Mouse (Mus musculus) embryonic fibroblast, embryonic 13.5 days (primary cell): ENCODE measurements around the gene Ky. TPM values are rescaled to one million over a fixed set of nuclear protein-coding genes. Genes with fewer than 3 reads are reported as not detected.

Experiments
- H3K27ac ChIP-seq: 2 replicates; pipeline ENCODE4 v1.5.1; 2012; ENCODE audit warnings: low read length, control low read depth, inconsistent platforms; ENCODE audit not compliant: insufficient read depth
- H3K4me1 ChIP-seq: 2 replicates; pipeline ENCODE4 v1.6.1; 2011; ENCODE audit warnings: low read length; ENCODE audit not compliant: control insufficient read depth, insufficient read depth
- H3K4me3 ChIP-seq: 2 replicates; pipeline ENCODE4 v1.5.1; 2011; ENCODE audit warnings: mild to moderate bottlenecking, control low read depth, low read length; ENCODE audit not compliant: insufficient read depth
- CTCF ChIP-seq: IDR thresholded peaks from 2 replicates; pipeline ENCODE4 v1.5.1; 2011; ENCODE audit warnings: mild to moderate bottlenecking, control low read depth, low read length, moderate library complexity, borderline replicate concordance; ENCODE audit not compliant: insufficient read depth
- POLR2A ChIP-seq: IDR thresholded peaks from 2 replicates; pipeline ENCODE4 v1.6.1; 2011; ENCODE audit warnings: low read depth, mild to moderate bottlenecking, control low read depth, low read length, moderate library complexity
- polyA plus RNA-seq: library from polyadenylated mRNA; stranded (reverse); fragments of >200 nt; gene quantifications from 2 replicates; pipeline ENCODE4 v1.2.4, GENCODE M21; 2011; ENCODE audit warnings: low read depth; ENCODE audit not compliant: missing spikeins, insufficient read length

Gene Ky
- polyA plus RNA-seq, 1 experiment, result not detected

DNA sequence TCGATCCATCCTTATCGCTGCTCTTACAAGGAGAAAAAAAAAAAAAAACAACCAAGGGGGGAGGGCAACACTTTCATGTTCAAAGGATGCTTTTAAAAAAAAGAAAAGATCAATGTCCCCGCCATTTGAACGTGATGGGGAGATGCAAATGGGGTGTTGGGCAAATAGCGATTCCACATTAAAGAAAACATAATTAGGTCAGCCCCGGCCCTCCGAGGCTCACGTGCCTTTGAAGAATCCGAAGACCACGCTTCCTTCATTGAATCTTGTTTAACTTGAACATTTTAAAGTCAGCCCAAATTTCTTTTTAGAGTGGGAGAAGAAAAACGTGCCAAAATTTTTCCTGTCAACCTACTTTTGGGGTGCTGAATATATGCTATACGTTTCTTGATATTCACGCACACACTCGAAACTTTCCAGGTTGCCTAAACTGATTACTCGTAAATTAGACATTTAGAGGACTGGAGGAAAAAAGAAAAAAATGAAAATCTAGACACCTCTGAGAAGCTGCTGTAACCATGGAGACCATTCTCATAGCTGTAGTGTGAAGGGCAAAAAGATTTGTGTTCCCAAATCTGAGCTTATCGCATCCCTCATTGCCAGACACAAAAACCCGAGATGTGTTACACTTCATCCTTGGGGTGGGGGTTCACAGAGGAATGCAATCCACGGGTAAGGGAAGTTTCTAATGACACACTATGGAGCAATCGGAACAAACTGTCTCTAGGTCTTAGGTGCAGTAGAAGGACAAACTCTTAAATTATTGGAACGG, 40.9 kb downstream of the Ky start:
- Histone ChIP-seq H3K27ac (no peak overlapping the region), H3K4me3 (no peak overlapping the region)
- no peak for TF ChIP-seq CTCF
- TF ChIP-seq POLR2A, result no peak

DNA sequence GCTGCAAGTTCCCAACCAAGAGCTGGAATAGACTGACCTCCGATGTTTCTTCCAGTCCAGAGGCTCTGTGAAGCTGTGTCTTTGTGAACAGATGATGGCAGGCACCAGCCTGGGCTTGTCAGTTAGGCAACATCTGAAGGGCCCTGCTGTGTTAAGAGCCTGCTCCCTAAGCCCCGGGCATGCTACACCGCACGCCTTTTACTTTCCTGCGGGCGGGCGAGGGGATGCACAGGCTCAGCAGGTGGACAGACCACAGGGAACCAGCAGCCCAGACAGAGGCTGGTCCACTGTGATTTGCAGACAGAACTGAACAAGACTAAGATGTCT, 41.4 kb downstream of the Ky start:
- Histone ChIP-seq H3K4me1 (no peaks in the 10 kb centered on the region), H3K27ac (no peak overlapping the region), H3K4me3 (no peak overlapping the region)
- TF ChIP-seq POLR2A (no peak), CTCF (no peak)

More for the DNA sequence above, 40.9 kb downstream of the Ky start:
- H3K4me1 ChIP-seq, result no peaks in the 10 kb centered on the region

DNA sequence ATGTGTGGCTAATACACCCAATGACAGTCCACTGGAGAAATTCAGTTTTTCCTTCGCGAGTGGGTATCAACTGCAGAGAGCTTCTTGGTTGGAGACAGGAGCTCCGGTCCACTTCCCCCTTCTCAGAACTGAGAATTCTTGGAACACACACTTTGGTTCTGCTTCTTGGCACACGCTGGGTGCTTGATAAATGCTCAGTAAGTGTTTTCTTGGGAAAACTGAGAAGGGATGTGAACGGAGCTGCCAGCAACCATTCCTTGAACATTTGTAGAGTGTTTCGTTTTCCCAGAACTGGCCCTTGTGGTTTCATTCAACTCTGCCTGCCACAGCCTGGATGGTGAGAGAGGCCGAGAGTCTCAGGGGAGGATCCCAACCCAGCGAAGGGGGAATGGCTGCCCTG, 43.7 kb downstream of the Ky start:
- Histone ChIP-seq H3K27ac (no peak overlapping the region), H3K4me1 (no peaks in the 10 kb centered on the region), H3K4me3 (no peak overlapping the region)
- TF ChIP-seq CTCF (no peak), POLR2A (no peak)

DNA sequence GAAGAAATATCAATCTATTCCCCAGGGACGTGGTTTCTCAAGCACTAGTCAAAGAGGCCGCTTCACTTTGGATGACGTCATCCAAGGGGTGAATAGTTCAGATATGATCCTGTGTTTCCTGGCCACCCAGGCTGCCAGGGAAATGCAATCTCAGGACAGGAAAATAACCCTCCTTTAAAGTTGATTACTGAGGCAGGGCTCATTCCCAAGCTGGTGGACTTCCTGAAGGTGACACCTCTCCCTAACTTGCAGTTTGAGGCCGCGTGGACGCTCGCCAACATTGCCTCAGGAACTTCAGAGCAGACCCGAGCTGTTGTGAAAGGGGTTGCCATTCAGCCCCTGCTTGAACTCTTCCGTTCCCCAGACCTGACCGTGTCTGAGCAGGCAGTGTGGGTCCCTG, 46.2 kb downstream of the Ky start:
- TF ChIP-seq POLR2A, result no peak
- TF ChIP-seq CTCF, result no peak
- Histone ChIP-seq H3K4me1 (no peaks in the 10 kb centered on the region), H3K4me3 (no peak overlapping the region), H3K27ac (no peak overlapping the region)

DNA sequence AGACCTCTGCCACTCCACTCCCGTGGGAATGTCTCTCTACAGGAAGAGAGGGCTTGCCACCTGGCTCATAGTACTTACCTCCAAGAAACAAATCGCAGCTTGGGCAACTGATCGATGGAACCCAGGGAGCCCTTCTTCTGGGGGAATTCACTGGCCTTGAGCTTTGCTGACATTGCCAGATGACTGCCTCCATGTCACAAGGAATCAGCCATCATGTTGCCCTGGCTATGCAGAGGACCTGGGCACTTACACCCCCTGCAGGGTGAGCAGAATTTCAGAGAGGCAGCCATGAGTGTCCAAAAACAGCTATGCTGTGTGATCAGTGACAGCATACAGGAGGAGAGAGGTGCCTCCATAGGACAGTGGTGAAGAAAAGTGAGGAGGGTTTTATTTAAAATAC, 48.2 kb downstream of the Ky start:
- TF ChIP-seq POLR2A, result no peak
- no peak for TF ChIP-seq CTCF
- no peak overlapping the region for H3K4me3 ChIP-seq

DNA sequence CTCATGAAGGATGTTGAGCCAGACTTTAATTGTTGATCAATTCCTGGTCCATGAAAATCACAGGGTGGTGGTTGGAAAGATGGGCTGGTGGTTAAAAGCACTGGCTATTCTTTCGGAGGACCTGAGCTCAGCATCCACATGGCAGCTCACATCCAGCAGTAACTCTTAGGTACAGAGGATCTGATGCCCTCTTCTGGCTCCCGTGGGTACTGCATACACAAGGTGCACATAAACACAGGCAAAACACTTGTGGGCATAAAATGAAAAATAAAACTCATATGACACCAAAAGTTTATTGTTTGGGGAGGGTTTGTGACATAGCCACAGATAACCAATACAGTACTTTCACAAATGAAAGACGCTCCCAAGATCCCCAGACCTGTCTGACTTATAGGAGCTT, 52.9 kb downstream of the Ky start:
- Histone ChIP-seq H3K27ac (no peak overlapping the region), H3K4me1 (no peaks in the 10 kb centered on the region)
- TF ChIP-seq CTCF (no peak), POLR2A (no peak)

More for the DNA sequence above, 48.2 kb downstream of the Ky start:
- H3K27ac ChIP-seq, result no peak overlapping the region
- no peaks in the 10 kb centered on the region for H3K4me1 ChIP-seq

DNA sequence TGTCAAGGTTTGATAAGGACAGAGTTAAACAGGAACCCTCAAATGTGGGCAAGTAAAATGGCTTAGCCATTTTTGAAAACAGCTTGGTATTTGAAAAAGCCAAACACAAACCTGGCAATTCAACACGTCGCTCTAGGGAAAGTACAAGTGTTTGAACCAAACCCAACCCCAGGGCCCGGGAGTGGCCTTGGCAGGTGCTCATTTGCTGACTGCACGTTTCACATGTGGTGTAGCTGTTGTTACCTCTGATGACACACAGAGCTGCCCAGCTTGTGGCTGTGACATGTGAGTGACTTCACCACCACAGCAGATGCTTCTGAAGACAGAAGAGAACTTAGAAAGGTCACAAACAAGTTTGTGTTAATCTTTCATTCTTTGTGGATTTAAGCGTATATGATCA, 67.3 kb downstream of the Ky start:
- no peaks in the 10 kb centered on the region for H3K4me1 ChIP-seq
- TF ChIP-seq POLR2A (no peak), CTCF (no peak)
- H3K27ac ChIP-seq, result no peak overlapping the region
- H3K4me3 ChIP-seq, result no peak overlapping the region

More for the DNA sequence above, 52.9 kb downstream of the Ky start:
- H3K4me3 ChIP-seq, result no peak overlapping the region

DNA sequence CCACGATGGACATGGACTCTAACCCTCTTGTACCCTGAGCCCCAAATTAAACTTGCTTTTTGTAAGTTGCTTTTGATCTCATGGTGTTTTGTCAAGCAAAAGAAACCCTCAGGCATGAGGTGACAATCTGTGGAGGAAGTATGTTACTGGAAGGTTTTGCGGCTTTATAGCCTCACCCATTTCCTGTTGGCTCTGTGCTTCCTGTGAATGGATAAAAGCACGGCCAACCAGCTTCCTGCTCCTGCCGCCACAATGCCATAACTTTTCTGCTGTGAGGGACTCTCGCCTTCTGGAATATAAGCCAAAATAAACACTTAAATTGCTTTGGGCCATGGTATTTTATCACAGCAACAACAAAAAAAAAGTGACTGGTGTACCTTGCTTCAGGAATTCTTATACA, 71.9 kb downstream of the Ky start:
- Histone ChIP-seq H3K4me1 (no peaks in the 10 kb centered on the region), H3K27ac (no peak overlapping the region), H3K4me3 (no peak overlapping the region)
- no peak for TF ChIP-seq CTCF
- TF ChIP-seq POLR2A, result no peak

DNA sequence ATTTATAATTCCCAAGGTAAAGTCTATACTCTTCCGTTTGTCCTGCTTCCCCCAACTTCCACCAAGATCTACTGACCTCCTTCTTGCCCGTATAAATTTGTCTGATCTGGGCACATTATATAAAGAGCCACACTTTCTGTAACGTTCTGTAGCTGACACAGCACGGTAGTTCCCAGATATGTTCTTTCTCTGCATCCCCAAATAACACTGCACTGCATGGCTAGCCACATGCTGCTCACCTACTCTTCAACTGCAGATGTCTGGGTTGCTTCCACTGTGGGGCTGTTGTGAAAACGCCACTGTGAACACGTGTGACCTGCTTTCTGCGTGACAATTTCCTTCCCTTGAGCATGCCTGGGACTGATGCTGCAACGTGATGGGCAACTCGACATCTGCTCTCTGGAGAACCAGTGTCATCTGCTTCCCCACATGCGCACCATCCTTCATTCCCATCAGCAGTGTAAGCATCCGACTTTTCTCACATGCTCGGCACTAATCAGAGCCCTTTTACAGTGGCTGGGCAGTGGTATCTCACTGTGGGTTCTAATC, 76.4 kb downstream of the Ky start:
- Histone ChIP-seq H3K27ac (no peak overlapping the region), H3K4me3 (no peak overlapping the region), H3K4me1 (no peaks in the 10 kb centered on the region)
- TF ChIP-seq POLR2A (no peak), CTCF (no peak)

DNA sequence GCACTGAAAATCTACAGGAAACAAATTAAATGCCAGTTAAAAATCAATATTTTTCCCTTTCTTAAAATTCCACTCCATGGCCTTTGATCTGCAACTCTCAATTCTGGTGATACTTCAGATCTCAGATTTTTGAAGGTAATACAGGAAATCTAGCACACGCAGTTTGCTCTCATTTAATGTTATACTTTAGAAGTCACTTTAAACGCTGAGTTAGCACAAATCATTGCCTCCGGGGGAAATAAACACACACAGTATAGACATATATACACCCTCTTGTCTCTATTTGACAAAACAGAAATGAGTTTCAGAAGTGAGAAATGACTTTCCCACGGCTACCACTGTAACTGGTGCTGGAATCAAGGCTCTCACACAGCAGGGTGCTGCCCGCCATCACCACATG, 81.8 kb downstream of the Ky start:
- Histone ChIP-seq H3K4me1 (no peaks in the 10 kb centered on the region), H3K27ac (no peak overlapping the region), H3K4me3 (no peak overlapping the region)
- no peak for TF ChIP-seq CTCF
- no peak for TF ChIP-seq POLR2A
